Mouse (Mus musculus) ES-Bruce4 (cell line): ENCODE results near the gene Cct8l1. TPM values are rescaled to one million over a fixed set of nuclear protein-coding genes. Genes with fewer than 3 reads are reported as not detected.
A peak's percentile ranks its signal among the peaks of the same experiment; 100 is the strongest.

Source experiments
- H3K27ac ChIP-seq: 2 replicates; pipeline ENCODE4 v1.5.1; 2012; ENCODE audit warnings: low read length, inconsistent platforms; ENCODE audit not compliant: insufficient read depth
- H3K27me3 ChIP-seq: 2 replicates; pipeline ENCODE4 v1.6.1; 2012; ENCODE audit warnings: mild to moderate bottlenecking, low read length, inconsistent platforms; ENCODE audit not compliant: control insufficient read depth, poor library complexity, insufficient read depth, severe bottlenecking
- H3K36me3 ChIP-seq: 2 replicates; pipeline ENCODE4 v1.6.1; 2012; ENCODE audit warnings: inconsistent platforms, mild to moderate bottlenecking, low read length, moderate library complexity; ENCODE audit not compliant: control insufficient read depth, poor library complexity, insufficient read depth, severe bottlenecking
- H3K4me1 ChIP-seq: one replicate; pipeline ENCODE4 v1.8.1; 2011; ENCODE audit warnings: low read length; ENCODE audit not compliant: control insufficient read depth, insufficient read depth
- H3K4me3 ChIP-seq: 2 replicates; pipeline ENCODE4 v1.5.1; 2011; ENCODE audit warnings: low read depth, mild to moderate bottlenecking, low read length
- H3K9ac ChIP-seq: 2 replicates; pipeline ENCODE4 v1.6.1; 2012; ENCODE audit warnings: low read depth, mild to moderate bottlenecking, inconsistent platforms; ENCODE audit not compliant: poor library complexity, severe bottlenecking
- H3K9me3 ChIP-seq: replicated peaks from 2 replicates; pipeline ENCODE4 v1.6.1; 2012; ENCODE audit warnings: mild to moderate bottlenecking, low read length, inconsistent platforms; ENCODE audit not compliant: control insufficient read depth, poor library complexity, insufficient read depth, severe bottlenecking
- CTCF ChIP-seq: IDR thresholded peaks from one replicate; pipeline ENCODE4 v1.8.1; 2011; ENCODE audit warnings: low read depth, low read length
- EP300 ChIP-seq: IDR thresholded peaks from 2 replicates; pipeline ENCODE4 v1.6.1; 2011; ENCODE audit warnings: low read depth, low read length; ENCODE audit not compliant: insufficient read depth
- POLR2A ChIP-seq: IDR thresholded peaks from one replicate; pipeline ENCODE4 v1.8.1; 2011; ENCODE audit warnings: low read length; ENCODE audit not compliant: insufficient read depth
- polyA plus RNA-seq: library from polyadenylated mRNA; stranded (reverse); fragments of >200 nt; gene quantifications from 2 replicates; pipeline ENCODE4 v1.2.4, GENCODE M21; 2011; ENCODE audit warnings: low read depth; ENCODE audit not compliant: missing spikeins, insufficient read depth, insufficient read length

Cct8l1 gene
- polyA plus RNA-seq, 1 experiment, result not detected

- no peak for TF ChIP-seq EP300
- no peak for TF ChIP-seq CTCF
- H3K27ac ChIP-seq, result no peak overlapping the region
- no peaks in the 10 kb centered on the region for H3K36me3 ChIP-seq
- no peak overlapping the region for H3K9ac ChIP-seq
- H3K4me1 ChIP-seq, result no peaks in the 10 kb centered on the region
- no peak overlapping the region for H3K4me3 ChIP-seq
- no peaks in the 10 kb centered on the region for H3K9me3 ChIP-seq
- no peaks in the 10 kb centered on the region for H3K27me3 ChIP-seq
These were observed 9.8 kb upstream of the Cct8l1 start for GRCm38 (mm10) chr5:25506041-25506440.

- Histone ChIP-seq H3K27ac (no peak overlapping the region), H3K27me3 (no peaks in the 10 kb centered on the region), H3K4me1 (no peaks in the 10 kb centered on the region), H3K4me3 (no peak overlapping the region), H3K9ac (no peak overlapping the region), H3K36me3 (no peaks in the 10 kb centered on the region), H3K9me3 (no peaks in the 10 kb centered on the region)
- no peak for TF ChIP-seq CTCF
- TF ChIP-seq POLR2A, result no peak
- TF ChIP-seq EP300, result no peak
These were observed 531 bp downstream of the Cct8l1 start for GRCm38 (mm10) chr5:25516301-25516895.

DNA sequence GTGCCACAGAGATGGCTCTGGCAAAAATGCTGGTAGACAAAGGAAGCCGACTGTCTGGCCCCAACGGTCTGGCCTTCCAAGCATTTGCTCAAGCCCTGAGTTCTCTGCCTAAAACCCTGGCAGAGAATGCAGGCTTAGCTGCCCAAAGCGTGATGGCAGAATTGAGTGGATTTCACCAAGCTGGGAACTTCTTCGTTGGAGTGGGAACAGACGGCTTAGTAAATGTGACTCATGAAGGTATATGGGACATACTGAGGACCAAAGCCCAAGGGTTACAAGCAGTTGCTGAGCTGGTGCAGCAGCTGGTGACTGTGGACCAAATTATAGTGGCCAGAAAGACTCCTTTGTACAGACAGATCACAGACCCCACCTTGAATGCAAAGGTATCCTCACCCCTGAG, 1.7 kb downstream of the Cct8l1 start:
- Histone ChIP-seq H3K27ac (no peak overlapping the region), H3K9me3 (no peaks in the 10 kb centered on the region), H3K36me3 (no peaks in the 10 kb centered on the region), H3K9ac (no peak overlapping the region), H3K4me1 (no peaks in the 10 kb centered on the region), H3K4me3 (no peak overlapping the region), H3K27me3 (no peaks in the 10 kb centered on the region)
- TF ChIP-seq EP300, result no peak
- TF ChIP-seq POLR2A, result no peak
- TF ChIP-seq CTCF, result no peak

DNA sequence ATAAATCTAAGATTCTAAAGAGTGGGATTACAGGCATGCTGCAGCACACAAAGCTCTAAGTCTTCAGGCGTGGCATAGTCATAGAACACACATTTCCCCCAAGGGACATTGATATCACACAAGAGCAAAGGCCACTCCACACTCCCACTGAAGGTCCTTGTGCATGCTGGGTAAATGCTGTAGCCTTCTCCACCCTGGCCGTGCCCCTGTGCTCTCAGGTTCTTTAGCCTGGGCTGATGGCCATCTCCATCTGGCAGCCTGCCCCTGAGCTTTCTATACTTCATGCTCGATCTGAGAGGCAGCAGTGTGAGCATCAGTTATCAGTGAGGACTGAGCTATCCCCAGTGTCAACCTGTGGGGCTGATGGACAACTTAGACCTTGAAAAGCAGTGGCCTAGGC, 4.0 kb downstream of the Cct8l1 start:
- no peak overlapping the region for H3K9ac ChIP-seq

GRCm38 (mm10) chr5:25521461-25521860, 5.6 kb downstream of the Cct8l1 start:
- Histone ChIP-seq H3K27ac (no peak overlapping the region), H3K27me3 (no peaks in the 10 kb centered on the region), H3K4me1 (peaks cover 2% of the 10 kb centered on the region), H3K36me3 (no peaks in the 10 kb centered on the region), H3K4me3 (no peak overlapping the region), H3K9ac (no peak overlapping the region), H3K9me3 (no peaks in the 10 kb centered on the region)
- TF ChIP-seq CTCF (no peak), POLR2A (no peak), EP300 (no peak)

More for the DNA sequence above, 4.0 kb downstream of the Cct8l1 start:
- H3K36me3 ChIP-seq, result no peaks in the 10 kb centered on the region
- H3K4me3 ChIP-seq, result no peak overlapping the region
- H3K27me3 ChIP-seq, result no peaks in the 10 kb centered on the region
- no peak for TF ChIP-seq CTCF
- no peak for TF ChIP-seq POLR2A
- no peak for TF ChIP-seq EP300
- no peaks in the 10 kb centered on the region for H3K9me3 ChIP-seq
- H3K27ac ChIP-seq, result no peak overlapping the region
- no peaks in the 10 kb centered on the region for H3K4me1 ChIP-seq

GRCm38 (mm10) chr5:25526116-25526515, 10.2 kb downstream of the Cct8l1 start:
- H3K4me3 ChIP-seq, result no peak overlapping the region
- TF ChIP-seq POLR2A (no peak), EP300 (peak; percentile 94), CTCF (no peak)
- H3K9me3 ChIP-seq, result no peaks in the 10 kb centered on the region
- H3K9ac ChIP-seq, result no peak overlapping the region
- peaks cover 5% of the 10 kb centered on the region for H3K4me1 ChIP-seq
- no peaks in the 10 kb centered on the region for H3K36me3 ChIP-seq
- H3K27me3 ChIP-seq, result no peaks in the 10 kb centered on the region
- H3K27ac ChIP-seq, result peak overlapping the region; percentile 65
